Mouse (Mus musculus) liver, embryonic 14.5 days (tissue): ENCODE measurements at regions not wholly inside any gene's neighbourhood (a gene's known extent, or its start where the extent isn't known, plus 50 kb on each side); places are given as distances from the start of the nearest gene placed in this dataset.

Source experiments
- CTCF ChIP-seq: IDR thresholded peaks from 2 replicates; pipeline ENCODE4 v1.5.1; 2016; ENCODE audit warnings: antibody characterized with exemption, low read depth, control low read depth
- EP300 ChIP-seq: IDR thresholded peaks from 2 replicates; pipeline ENCODE4 v1.6.1; 2016; ENCODE audit warnings: antibody characterized with exemption, low read depth

DNA sequence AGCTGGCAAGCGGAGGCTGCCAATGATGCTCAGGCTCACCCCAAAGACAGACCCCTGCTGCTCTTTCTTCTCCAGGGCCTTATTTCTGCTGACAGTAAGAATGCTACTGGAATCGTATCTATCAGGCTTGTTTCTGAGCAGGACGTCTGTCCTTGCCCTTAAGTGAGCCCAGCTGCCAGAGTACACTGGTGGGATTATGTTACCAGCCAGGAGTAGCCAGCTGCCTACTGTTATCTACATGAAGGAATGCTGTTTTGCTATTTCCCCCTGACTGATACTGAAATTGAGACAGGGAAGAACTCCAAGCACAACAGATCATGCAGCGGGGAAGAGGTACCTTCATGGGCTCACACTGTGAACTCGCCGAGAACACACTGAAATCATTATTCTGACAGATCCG lies 228.2 kb upstream of the Rasgrp1 start:
- TF ChIP-seq EP300, result no peak
- no peak for TF ChIP-seq CTCF
